Mouse (Mus musculus): Measurements from ENCODE around the gene Limk2. TPM values are rescaled to one million over a fixed set of nuclear protein-coding genes. Genes with fewer than 3 reads are reported as not detected.

Limk2 gene
- 116 TPM for polyA plus RNA-seq (2017; shearing (Covaris generic))

DNA sequence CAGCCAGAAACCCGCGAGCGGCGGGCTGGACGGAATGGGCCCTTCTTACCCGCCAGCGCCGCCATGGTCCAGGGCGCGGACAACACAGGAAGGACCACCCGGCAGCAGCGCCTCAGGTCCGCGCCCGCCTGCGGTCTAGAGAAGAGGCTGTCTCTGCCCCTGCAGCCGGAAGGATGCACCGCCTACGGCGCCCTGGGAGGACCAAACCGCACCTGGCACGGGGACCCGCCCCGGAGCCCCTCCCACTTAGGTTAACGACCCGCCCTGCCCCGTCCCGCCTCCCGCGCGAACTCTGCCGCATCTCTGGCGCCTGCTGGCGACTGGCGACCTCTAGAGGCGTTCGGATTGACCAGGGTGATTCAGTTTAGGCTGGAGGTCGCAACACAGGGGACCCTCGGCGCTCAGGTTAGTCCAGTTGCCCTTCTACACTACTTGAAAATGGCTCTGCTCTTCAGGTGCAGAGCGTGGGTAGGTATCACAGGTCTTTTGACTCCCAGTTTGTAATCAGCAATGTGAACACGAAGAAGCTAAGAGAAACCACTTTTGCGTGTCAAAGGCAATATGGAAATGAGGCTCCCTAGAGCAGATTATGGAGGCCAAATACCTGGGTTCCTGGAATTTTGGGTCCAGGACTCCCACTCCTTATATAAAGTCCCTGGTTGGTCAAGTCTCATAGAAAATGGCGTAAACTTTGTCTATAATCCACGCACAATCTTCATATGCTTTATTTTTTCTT lies at the start of gene Limk2:
Gene Limk2 (minus strand): TSS at position 193 of the 736 bp plus-strand sequence.

DNA sequence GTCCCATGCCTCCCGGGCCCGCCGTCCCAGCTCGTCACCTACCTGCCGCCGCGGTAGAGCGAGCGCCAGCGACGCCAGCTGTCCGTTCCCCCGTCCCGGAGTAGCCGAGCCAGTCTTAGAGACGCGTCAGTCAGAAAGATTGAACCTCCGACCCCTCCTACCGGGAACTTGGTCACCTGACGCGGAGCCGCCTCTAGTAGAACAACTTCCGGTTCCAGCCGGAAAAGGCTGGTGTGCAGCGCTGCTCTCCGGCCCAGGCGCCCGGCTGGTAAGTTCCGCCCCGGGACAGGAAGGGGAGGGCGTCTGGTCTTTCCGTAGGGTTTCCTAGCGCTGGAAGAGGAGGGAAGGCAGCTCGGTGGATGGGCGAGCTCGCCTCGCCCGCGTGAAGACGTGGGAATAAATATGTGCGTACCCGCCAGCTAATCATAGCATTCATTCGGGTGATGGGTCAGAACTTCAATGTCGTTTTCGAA lies 43.2 kb upstream of the Limk2 start, which contains the start of gene Rnf185:
Gene Rnf185 (minus strand): TSS at position 197 of the 473 bp plus-strand sequence.

GRCm38 (mm10) chr11:3329891-3330451 lies 79.0 kb downstream of the Limk2 start, which contains the start of gene Pik3ip1:
Pik3ip1 (plus strand) TSS chr11:3330401.

Other genes starting within 250 kb of the Limk2 start
- gene Sfi1, start 215.7 kb downstream of the Limk2 start, polyA plus RNA-seq (2017; shearing (Covaris generic)), result 64.9 TPM
- 43.8 TPM for gene Eif4enif1, start 206.8 kb downstream of the Limk2 start, polyA plus RNA-seq (2017; shearing (Covaris generic))
- gene Drg1, start 142.8 kb downstream of the Limk2 start, polyA plus RNA-seq (2017; shearing (Covaris generic)), result 194 TPM
- gene Patz1, start 120.3 kb downstream of the Limk2 start, polyA plus RNA-seq (2017; shearing (Covaris generic)), result 18.0 TPM
- gene Pik3ip1, start 78.8 kb downstream of the Limk2 start, polyA plus RNA-seq (2017; shearing (Covaris generic)), result 121 TPM
- gene Rnf185, start 43.2 kb upstream of the Limk2 start, polyA plus RNA-seq (2017; shearing (Covaris generic)), result 34.0 TPM
- gene Pla2g3, start 79.1 kb upstream of the Limk2 start, polyA plus RNA-seq (2017; shearing (Covaris generic)), result 0.26 TPM
- gene Inpp5j, start 95.6 kb upstream of the Limk2 start, polyA plus RNA-seq (2017; shearing (Covaris generic)), result not detected
- 6.0 TPM for gene Selenom, start 105.5 kb upstream of the Limk2 start, polyA plus RNA-seq (2017; shearing (Covaris generic))
- 2.7 TPM for gene Smtn, start 131.4 kb upstream of the Limk2 start, polyA plus RNA-seq (2017; shearing (Covaris generic))
- gene Morc2a, start 240.0 kb upstream of the Limk2 start, polyA plus RNA-seq (2017; shearing (Covaris generic)), result 11.8 TPM